Mouse (Mus musculus): ENCODE data around the gene Med26. TPM values are rescaled to one million over a fixed set of nuclear protein-coding genes. Genes with fewer than 3 reads are reported as not detected.

The Med26 gene
- polyA plus RNA-seq, 1 experiment: 3.1 TPM

DNA sequence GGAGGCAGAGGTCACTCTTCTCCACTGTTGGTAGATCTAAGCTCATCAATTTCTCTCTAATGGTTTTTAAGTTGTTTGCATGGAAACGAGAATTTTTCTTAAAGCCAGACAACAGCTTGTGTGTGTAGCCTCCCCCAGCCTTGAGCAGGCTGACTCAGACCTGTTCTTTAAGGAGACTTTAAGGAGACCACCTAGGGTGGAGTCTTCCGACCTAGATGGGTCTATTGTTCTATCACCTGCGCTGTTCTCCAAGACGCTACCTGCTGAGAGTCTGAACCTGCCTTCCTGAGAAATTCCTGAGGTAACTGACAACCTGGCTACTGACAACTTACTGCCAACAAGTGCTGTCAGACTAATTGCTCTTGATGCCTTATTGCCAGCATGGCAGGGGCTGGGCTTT is 7.7 kb upstream of the Med26 start:
- Histone ChIP-seq H3K4me3 (replicated peaks) (no peak overlapping the region), H3K27me3 (ENCODE audit: control insufficient read depth) (no peaks in the 10 kb centered on the region), H3K36me3 (ENCODE audit: control insufficient read depth) (peaks cover 13% of the 10 kb centered on the region), H3K4me1 (ENCODE audit: control insufficient read depth) (no peaks in the 10 kb centered on the region), H3K9me3 (ENCODE audit: control insufficient read depth, low read length) (no peaks in the 10 kb centered on the region)
- TF ChIP-seq GATA1 (IDR thresholded peaks at IDR 0.05; ENCODE audit: low read length): no peak
- TF ChIP-seq TAL1 (IDR thresholded peaks at IDR 0.05; ENCODE audit: low read length): no peak

DNA sequence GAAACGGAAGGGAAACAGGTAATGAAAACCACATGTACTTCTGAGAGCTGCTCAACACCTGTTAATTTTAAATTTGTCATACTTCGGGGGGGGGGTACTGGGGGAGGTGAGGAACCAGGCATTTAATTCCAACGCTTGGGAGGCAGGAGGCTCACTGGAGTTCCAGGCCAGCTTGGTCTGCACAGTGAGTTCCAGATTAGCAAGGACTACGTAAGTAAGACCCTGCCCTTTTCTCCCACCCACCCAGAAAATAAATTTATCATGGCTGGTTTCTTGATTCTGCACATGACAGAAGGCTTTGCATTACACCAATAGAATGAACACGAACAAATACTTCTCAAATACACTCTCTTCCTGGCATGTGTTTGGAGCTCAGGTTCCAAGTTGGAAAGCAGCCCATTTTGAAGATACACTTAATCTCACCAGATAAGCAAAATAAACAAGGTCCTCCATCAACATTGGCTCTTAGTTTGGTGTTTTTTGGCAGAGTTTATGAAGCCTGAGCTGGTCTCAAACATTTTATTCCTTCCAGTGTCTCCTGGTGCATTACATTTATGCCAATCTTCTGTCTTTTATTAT is 1.3 kb upstream of the Med26 start:
- no peak for TF ChIP-seq TAL1 (IDR thresholded peaks at IDR 0.05; ENCODE audit: low read length)
- no peak for TF ChIP-seq GATA1 (IDR thresholded peaks at IDR 0.05; ENCODE audit: low read length)
- Histone ChIP-seq H3K36me3 (ENCODE audit: control insufficient read depth) (peaks cover 19% of the 10 kb centered on the region), H3K27me3 (ENCODE audit: control insufficient read depth) (no peaks in the 10 kb centered on the region), H3K9me3 (ENCODE audit: control insufficient read depth, low read length) (no peaks in the 10 kb centered on the region), H3K4me1 (ENCODE audit: control insufficient read depth) (peaks cover 41% of the 10 kb centered on the region), H3K4me3 (replicated peaks) (peak overlapping the region; percentile 98)

DNA sequence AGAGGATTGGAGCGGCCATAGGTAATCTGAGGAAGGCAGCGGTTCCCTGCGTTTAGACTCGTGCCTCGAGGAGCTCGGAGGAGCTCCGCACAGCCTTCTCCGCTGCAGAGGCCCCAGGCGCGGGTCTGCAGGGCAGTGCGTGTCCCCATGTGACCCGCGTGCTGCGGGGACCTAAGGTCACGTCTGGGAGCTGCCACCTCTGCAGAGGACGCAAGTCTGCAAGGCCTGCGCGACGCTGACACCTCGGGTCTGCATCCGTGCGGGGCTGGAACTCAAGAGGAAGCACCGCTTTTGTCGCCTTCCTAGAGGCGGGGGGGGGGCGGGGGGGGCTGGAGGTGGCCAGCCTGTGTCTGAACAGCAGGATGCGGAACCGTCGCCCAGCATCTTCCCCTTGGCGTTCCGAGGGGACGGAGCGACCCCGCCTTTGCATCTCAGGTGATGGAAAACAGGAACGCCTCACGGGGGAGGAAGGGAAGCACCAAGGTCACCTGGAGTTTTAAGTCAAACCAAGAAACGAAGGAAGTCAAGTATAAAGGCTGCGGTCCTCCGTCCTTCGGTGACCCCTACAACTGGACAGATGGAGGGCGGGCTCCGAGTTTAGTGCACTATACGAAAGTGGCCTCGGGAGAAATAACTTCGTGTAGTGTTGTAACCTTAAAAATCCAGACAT is 709 bp upstream of the Med26 start:
- Histone ChIP-seq H3K36me3 (ENCODE audit: control insufficient read depth) (peaks cover 26% of the 10 kb centered on the region), H3K4me3 (replicated peaks) (peak overlapping the region; percentile 98), H3K4me1 (ENCODE audit: control insufficient read depth) (peaks cover 45% of the 10 kb centered on the region), H3K9me3 (ENCODE audit: control insufficient read depth, low read length) (no peaks in the 10 kb centered on the region), H3K27me3 (ENCODE audit: control insufficient read depth) (no peaks in the 10 kb centered on the region)
- TF ChIP-seq TAL1 (IDR thresholded peaks at IDR 0.05; ENCODE audit: low read length): no peak
- TF ChIP-seq GATA1 (IDR thresholded peaks at IDR 0.05; ENCODE audit: low read length): no peak

DNA sequence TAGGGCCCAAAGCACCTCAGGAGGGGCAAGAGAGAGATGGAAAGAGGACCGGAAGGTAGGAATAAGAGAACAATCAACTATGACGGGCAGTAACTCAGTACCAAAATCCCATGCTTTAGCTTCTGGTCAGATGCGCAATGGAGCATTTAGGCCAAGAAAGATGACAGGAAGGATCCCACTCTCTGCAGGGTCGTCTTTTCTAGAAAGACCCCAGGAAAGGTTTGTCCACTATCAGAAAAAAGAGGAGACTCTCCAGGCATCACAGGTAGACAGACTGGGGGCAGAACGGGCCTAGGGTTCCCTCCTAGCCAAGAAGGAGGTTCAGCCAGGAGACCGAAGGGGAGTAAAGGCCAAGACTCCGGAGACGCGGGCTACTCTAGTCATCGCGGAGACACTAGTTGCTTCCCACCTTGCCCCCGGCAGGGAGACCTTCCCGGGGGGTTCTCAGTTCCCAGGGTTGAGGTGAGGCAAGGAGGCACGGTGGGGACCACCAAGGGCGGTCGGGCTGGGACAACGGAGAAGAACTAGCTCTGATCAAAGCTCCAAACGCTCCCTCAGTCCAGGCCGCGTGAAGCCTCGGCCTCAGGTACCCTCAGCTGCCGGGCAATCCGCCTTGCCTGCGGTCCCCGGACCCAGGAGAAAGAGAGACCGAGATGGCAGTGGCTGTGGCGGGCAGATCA is 808 bp downstream of the Med26 start:
- Histone ChIP-seq H3K36me3 (ENCODE audit: control insufficient read depth) (peaks cover 37% of the 10 kb centered on the region), H3K9me3 (ENCODE audit: control insufficient read depth, low read length) (no peaks in the 10 kb centered on the region), H3K4me1 (ENCODE audit: control insufficient read depth) (peaks cover 54% of the 10 kb centered on the region), H3K27me3 (ENCODE audit: control insufficient read depth) (no peaks in the 10 kb centered on the region), H3K4me3 (replicated peaks) (peak overlapping the region; percentile 98)
- TF ChIP-seq GATA1 (IDR thresholded peaks at IDR 0.05; ENCODE audit: low read length) (no peak), TAL1 (IDR thresholded peaks at IDR 0.05; ENCODE audit: low read length) (no peak)

DNA sequence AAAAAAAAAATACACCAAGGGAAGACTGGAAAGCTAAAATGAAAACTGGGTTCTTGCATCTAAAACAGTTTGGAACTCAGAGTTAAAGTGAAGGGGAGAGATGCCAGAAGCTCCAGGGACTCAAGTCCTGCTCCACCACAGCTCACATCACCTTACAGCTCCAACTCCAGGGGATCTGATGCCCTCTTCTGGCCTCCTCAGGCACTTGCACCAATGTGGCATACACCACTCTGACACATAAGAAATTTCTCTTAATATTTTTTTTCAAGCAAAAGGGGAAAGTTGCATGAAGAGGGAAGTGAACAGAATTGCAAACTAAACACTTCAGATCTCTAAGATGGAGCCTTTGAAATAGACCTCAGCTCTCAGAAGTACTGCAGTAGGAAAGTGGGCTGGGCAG is 8.8 kb downstream of the Med26 start:
- H3K4me1 ChIP-seq (ENCODE audit: control insufficient read depth): peaks cover 22% of the 10 kb centered on the region
- TF ChIP-seq TAL1 (IDR thresholded peaks at IDR 0.05; ENCODE audit: low read length) (no peak), GATA1 (IDR thresholded peaks at IDR 0.05; ENCODE audit: low read length) (no peak)
- H3K36me3 ChIP-seq (ENCODE audit: control insufficient read depth): peaks cover 40% of the 10 kb centered on the region
- no peaks in the 10 kb centered on the region for H3K9me3 ChIP-seq (ENCODE audit: control insufficient read depth, low read length)
- H3K27me3 ChIP-seq (ENCODE audit: control insufficient read depth): no peaks in the 10 kb centered on the region
- H3K4me3 ChIP-seq (replicated peaks): no peak overlapping the region

DNA sequence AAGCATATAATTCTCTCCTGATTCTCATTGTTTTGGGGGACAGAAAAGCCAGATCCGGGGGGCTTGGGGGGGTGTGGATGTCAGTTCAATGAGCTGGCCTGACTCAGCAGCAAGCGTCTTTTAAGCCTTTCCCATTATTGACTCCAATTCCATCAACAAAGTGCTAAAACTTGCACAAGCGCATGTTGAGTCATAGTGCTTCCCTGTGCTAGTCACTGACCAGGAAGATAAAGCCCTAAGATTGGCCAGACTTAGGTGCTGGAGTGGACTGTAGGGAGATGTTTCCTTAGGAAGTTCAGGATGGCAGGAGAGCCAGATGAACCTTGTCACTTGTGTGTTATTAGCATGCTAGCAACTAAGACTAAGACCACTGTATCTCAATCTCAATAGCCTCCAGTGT is 13.2 kb downstream of the Med26 start:
- no peaks in the 10 kb centered on the region for H3K9me3 ChIP-seq (ENCODE audit: control insufficient read depth, low read length)
- peaks cover 9% of the 10 kb centered on the region for H3K4me1 ChIP-seq (ENCODE audit: control insufficient read depth)
- TF ChIP-seq TAL1 (IDR thresholded peaks at IDR 0.05; ENCODE audit: low read length): no peak
- no peak for TF ChIP-seq GATA1 (IDR thresholded peaks at IDR 0.05; ENCODE audit: low read length)

DNA sequence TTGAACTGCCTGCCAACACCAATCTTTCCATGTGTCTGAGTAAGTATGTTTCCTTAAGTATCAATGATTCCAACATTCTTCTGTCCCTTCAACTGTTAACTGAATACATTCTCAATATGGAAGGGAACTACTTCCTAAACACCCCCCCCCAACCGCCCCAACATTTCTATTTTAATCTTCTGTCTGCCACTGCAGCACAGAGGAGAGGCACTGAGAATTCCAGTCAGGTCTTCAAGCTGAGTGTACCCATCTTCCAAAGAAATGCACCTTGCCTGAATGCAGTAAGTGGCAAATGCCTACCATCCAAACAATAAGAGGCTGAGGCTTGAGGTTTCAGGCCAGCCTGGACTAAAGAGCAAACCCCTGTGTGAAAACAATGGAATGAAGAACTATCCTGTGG is 16.0 kb downstream of the Med26 start:
- Histone ChIP-seq H3K4me1 (ENCODE audit: control insufficient read depth) (peaks cover 4% of the 10 kb centered on the region), H3K36me3 (ENCODE audit: control insufficient read depth) (peaks cover 26% of the 10 kb centered on the region), H3K4me3 (replicated peaks) (no peak overlapping the region), H3K9me3 (ENCODE audit: control insufficient read depth, low read length) (no peaks in the 10 kb centered on the region), H3K27me3 (ENCODE audit: control insufficient read depth) (no peaks in the 10 kb centered on the region)
- no peak for TF ChIP-seq GATA1 (IDR thresholded peaks at IDR 0.05; ENCODE audit: low read length)
- TF ChIP-seq TAL1 (IDR thresholded peaks at IDR 0.05; ENCODE audit: low read length): no peak

More for the DNA sequence above, 13.2 kb downstream of the Med26 start:
- Histone ChIP-seq H3K27me3 (ENCODE audit: control insufficient read depth) (no peaks in the 10 kb centered on the region), H3K4me3 (replicated peaks) (no peak overlapping the region), H3K36me3 (ENCODE audit: control insufficient read depth) (peaks cover 27% of the 10 kb centered on the region)

DNA sequence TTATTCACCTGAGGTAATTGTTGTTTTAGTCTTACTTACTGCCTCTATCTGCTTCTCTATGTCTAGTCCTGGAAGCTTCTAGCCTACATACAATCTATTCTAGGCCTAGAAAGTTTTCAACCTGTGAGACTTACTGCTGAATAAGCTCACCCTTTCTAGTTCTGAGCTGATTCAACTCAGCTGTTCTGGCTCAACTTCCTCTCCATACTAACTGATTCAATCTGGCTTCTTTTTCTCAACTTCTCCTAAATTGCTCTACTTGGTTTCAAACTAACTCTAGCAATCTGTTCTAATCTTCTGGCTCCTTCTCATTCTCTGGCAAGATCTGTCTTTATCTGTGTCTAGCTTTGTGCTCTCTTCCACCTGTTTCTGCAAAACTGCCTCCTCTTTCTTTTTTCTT is 26.2 kb downstream of the Med26 start:
- Histone ChIP-seq H3K9me3 (ENCODE audit: control insufficient read depth, low read length) (no peaks in the 10 kb centered on the region), H3K27me3 (ENCODE audit: control insufficient read depth) (no peaks in the 10 kb centered on the region), H3K4me3 (replicated peaks) (no peak overlapping the region), H3K36me3 (ENCODE audit: control insufficient read depth) (peaks cover 21% of the 10 kb centered on the region), H3K4me1 (ENCODE audit: control insufficient read depth) (peaks cover 11% of the 10 kb centered on the region)
- TF ChIP-seq GATA1 (IDR thresholded peaks at IDR 0.05; ENCODE audit: low read length) (no peak), TAL1 (IDR thresholded peaks at IDR 0.05; ENCODE audit: low read length) (no peak)

DNA sequence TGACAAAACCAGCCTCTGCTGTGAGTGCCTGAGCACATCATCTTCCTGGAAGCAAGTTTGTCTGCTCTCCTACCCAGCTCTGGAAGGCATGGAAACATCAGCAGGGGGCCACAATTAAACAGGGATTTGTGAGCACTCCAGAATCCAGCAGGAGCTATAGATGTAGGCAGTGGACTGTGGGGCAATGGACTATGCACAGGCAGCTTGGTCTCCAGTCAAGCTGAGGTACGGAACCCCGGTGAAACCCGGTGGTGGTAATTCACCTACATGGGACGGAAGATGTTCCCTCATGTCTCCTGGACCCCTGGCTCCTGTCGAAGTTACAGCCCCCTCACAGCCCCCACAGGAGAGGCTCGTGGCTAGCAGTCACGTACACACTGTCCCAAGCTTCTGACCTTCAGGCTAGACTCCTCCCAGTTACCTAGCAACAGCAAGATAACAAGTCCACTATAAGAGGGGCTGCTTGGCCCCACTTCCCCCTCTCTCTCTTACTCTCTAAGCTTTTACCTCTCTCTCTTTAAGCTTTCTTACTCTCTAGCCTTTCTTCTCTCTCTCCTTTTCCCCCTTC is 30.6 kb downstream of the Med26 start:
- peaks cover 21% of the 10 kb centered on the region for H3K4me1 ChIP-seq (ENCODE audit: control insufficient read depth)
- no peak overlapping the region for H3K4me3 ChIP-seq (replicated peaks)
- no peaks in the 10 kb centered on the region for H3K9me3 ChIP-seq (ENCODE audit: control insufficient read depth, low read length)
- H3K27me3 ChIP-seq (ENCODE audit: control insufficient read depth): no peaks in the 10 kb centered on the region
- no peak for TF ChIP-seq GATA1 (IDR thresholded peaks at IDR 0.05; ENCODE audit: low read length)
- TF ChIP-seq TAL1 (IDR thresholded peaks at IDR 0.05; ENCODE audit: low read length): no peak
- peaks cover 35% of the 10 kb centered on the region for H3K36me3 ChIP-seq (ENCODE audit: control insufficient read depth)
